Mouse (Mus musculus) liver, postnatal 0 days (tissue): ENCODE data around the gene Rpl4. TPM values are rescaled to one million over a fixed set of nuclear protein-coding genes. Genes with fewer than 3 reads are reported as not detected.
"Not testable (repeated sequence)": the region's sequence is repeated elsewhere in the genome, so short reads cannot be mapped to it uniquely, and the experiment has no call there.

ENCODE experiments used
- ATAC-seq: fragments of 200-750 bp; cut with Nextera tagmentation; 2 replicates; pipeline ENCODE4 v1.8.0; 2017; ENCODE audit warnings: mild to moderate bottlenecking, moderate library complexity
- DNase-seq: peaks from one replicate; pipeline ENCODE4 v3.0.0-alpha.2; 2016
- H3K27ac ChIP-seq: fragments of 300-500 bp; sonication (generic); 2 replicates; pipeline ENCODE4 v1.5.1; 2014; ENCODE audit warnings: antibody characterized with exemption, moderate library complexity, mild to moderate bottlenecking, low read depth
- H3K27me3 ChIP-seq: fragments of 300-500 bp; sonication (generic); 2 replicates; pipeline ENCODE4 v1.6.1; 2014; ENCODE audit warnings: low read length, control low read depth, mixed read lengths; ENCODE audit not compliant: insufficient read depth
- H3K36me3 ChIP-seq: fragments of 300-500 bp; sonication (generic); replicated peaks from 2 replicates; pipeline ENCODE4 v1.6.1; 2014; ENCODE audit warnings: mild to moderate bottlenecking, control low read depth, low read length, moderate library complexity, mixed read lengths; ENCODE audit not compliant: insufficient read depth
- H3K4me1 ChIP-seq: fragments of 300-500 bp; sonication (generic); 2 replicates; pipeline ENCODE4 v1.6.1; 2014; ENCODE audit warnings: antibody characterized with exemption, mild to moderate bottlenecking, control low read depth; ENCODE audit not compliant: insufficient read depth
- H3K4me2 ChIP-seq: fragments of 300-500 bp; sonication (generic); 2 replicates; pipeline ENCODE4 v1.6.1; 2014; ENCODE audit warnings: low read depth, mild to moderate bottlenecking, low read length, moderate library complexity, mixed read lengths
- H3K4me3 ChIP-seq: fragments of 300-500 bp; sonication (generic); 2 replicates; pipeline ENCODE4 v1.5.1; 2014; ENCODE audit warnings: low read depth, low read length
- H3K9ac ChIP-seq: fragments of 300-500 bp; sonication (generic); replicated peaks from 2 replicates; pipeline ENCODE4 v1.6.1; 2014; ENCODE audit warnings: mild to moderate bottlenecking, moderate library complexity
- H3K9me3 ChIP-seq: fragments of 300-500 bp; sonication (generic); 2 replicates; pipeline ENCODE4 v1.6.1; 2016; ENCODE audit warnings: mild to moderate bottlenecking, control low read depth, low read length, mixed read lengths
- CTCF ChIP-seq: sonication (generic); IDR thresholded peaks from 2 replicates; pipeline ENCODE4 v1.5.1; 2016; ENCODE audit warnings: antibody characterized with exemption, low read depth
- EP300 ChIP-seq: IDR thresholded peaks from 2 replicates; pipeline ENCODE4 v1.6.1; 2016; ENCODE audit warnings: antibody characterized with exemption, low read depth, mild to moderate bottlenecking
- WGBS: fragments of 180-500 bp; shearing (Covaris S2); extraction: QIAGEN DNeasy Blood & Tissue Kit; methylation state at CpG from one replicate; pipeline ENCODE4 v1.1.7; 2014; ENCODE audit not compliant: insufficient replicate concordance; 5-methylcytosine and 5-hydroxymethylcytosine counted together
- polyA plus RNA-seq: library from polyadenylated mRNA; unstranded; fragments of >200 nt; fragmentation: Nextera tagmentation; extraction: Ambion mirVana; gene quantifications from 2 replicates; pipeline ENCODE4 v1.2.1, GENCODE M21; 2015

Rpl4 gene
- polyA plus RNA-seq, 1 experiment from 2014 or later = 612 TPM

- Histone ChIP-seq H3K4me3 (no peak overlapping the region), H3K9ac (no peak overlapping the region), H3K9me3 (no peaks in the 10 kb centered on the region), H3K4me1 (no peaks in the 10 kb centered on the region), H3K4me2 (no peak overlapping the region), H3K36me3 (peaks cover 27% of the 10 kb centered on the region), H3K27me3 (no peaks in the 10 kb centered on the region), H3K27ac (no peak overlapping the region)
- TF ChIP-seq EP300 (no peak), CTCF (no peak)
- no peak for ATAC-seq
- DNase-seq = no peak
- WGBS = 65% methylated on average over 9 of the region's 9 CpGs
These were observed 33.3 kb upstream of the Rpl4 start for GRCm38 (mm10) chr9:64139879-64140278.

GRCm38 (mm10) chr9:64156641-64157040 lies 16.5 kb upstream of the Rpl4 start:
- DNase-seq = no peak
- no peak for ATAC-seq
- Histone ChIP-seq H3K4me2 (no peak overlapping the region), H3K9me3 (no peaks in the 10 kb centered on the region), H3K9ac (no peak overlapping the region), H3K27me3 (no peaks in the 10 kb centered on the region), H3K27ac (no peak overlapping the region), H3K4me3 (no peak overlapping the region), H3K4me1 (no peaks in the 10 kb centered on the region), H3K36me3 (peaks cover 42% of the 10 kb centered on the region)
- 44% methylated on average over 1 of the region's 1 CpGs for WGBS
- TF ChIP-seq EP300 (no peak), CTCF (no peak)

- Histone ChIP-seq H3K4me3 (no peak overlapping the region), H3K36me3 (peaks cover 36% of the 10 kb centered on the region), H3K9me3 (no peaks in the 10 kb centered on the region), H3K4me2 (no peak overlapping the region), H3K27ac (no peak overlapping the region), H3K9ac (no peak overlapping the region), H3K27me3 (no peaks in the 10 kb centered on the region), H3K4me1 (no peaks in the 10 kb centered on the region)
- TF ChIP-seq CTCF (no peak), EP300 (no peak)
- DNase-seq (no peak), ATAC-seq (no peak)
- WGBS = 92% methylated on average over 5 of the region's 5 CpGs
These were observed 12.7 kb upstream of the Rpl4 start for GRCm38 (mm10) chr9:64160471-64160870.

- not testable (repeated sequence) for DNase-seq, H3K27ac ChIP-seq, H3K9me3 ChIP-seq, H3K4me2 ChIP-seq, H3K4me1 ChIP-seq, H3K27me3 ChIP-seq, H3K4me3 ChIP-seq, H3K9ac ChIP-seq, ATAC-seq
- peaks cover 16% of the 10 kb centered on the region for H3K36me3 ChIP-seq
- WGBS = 93% methylated on average over 3 of the region's 3 CpGs
These were observed 3.2 kb upstream of the Rpl4 start for GRCm38 (mm10) chr9:64169967-64170366.

- ATAC-seq = peak; percentile 43
- H3K27ac ChIP-seq = peak overlapping the region; percentile 74
- WGBS = 2% methylated on average over 18 of the region's 18 CpGs
These were observed 895 bp upstream of the Rpl4 start for GRCm38 (mm10) chr9:64172145-64172815.

GRCm38 (mm10) chr9:64173666-64174220 lies 568 bp downstream of the Rpl4 start:
- Histone ChIP-seq H3K27me3 (no peaks in the 10 kb centered on the region), H3K4me2 (peak overlapping the region; percentile 75), H3K27ac (peak overlapping the region; percentile 74), H3K4me1 (peaks cover 8% of the 10 kb centered on the region; the same call in 1 of the 2 replicates), H3K9ac (peak overlapping the region; percentile 89), H3K4me3 (peak overlapping the region; percentile 86), H3K9me3 (no peaks in the 10 kb centered on the region), H3K36me3 (peaks cover 38% of the 10 kb centered on the region)
- TF ChIP-seq EP300 (no peak), CTCF (no peak)
- no peak for DNase-seq
- no peak for ATAC-seq
- under 1% methylated on average over 16 of the region's 16 CpGs for WGBS

More at GRCm38 (mm10) chr9:64172145-64172815, 895 bp upstream of the Rpl4 start:
- peak overlapping the region; percentile 86 for H3K4me3 ChIP-seq
- TF ChIP-seq EP300 = no peak
- no peak for TF ChIP-seq CTCF
- H3K9me3 ChIP-seq = no peaks in the 10 kb centered on the region
- no peak for DNase-seq
- peak overlapping the region; percentile 75 for H3K4me2 ChIP-seq
- peak overlapping the region; percentile 89 for H3K9ac ChIP-seq
- H3K4me1 ChIP-seq = peaks cover 7% of the 10 kb centered on the region; the same call in 1 of the 2 replicates
- peaks cover 27% of the 10 kb centered on the region for H3K36me3 ChIP-seq
- no peaks in the 10 kb centered on the region for H3K27me3 ChIP-seq
